Mouse (Mus musculus): ENCODE results near the gene Snd1.

Gene Snd1

GRCm38 (mm10) chr6:28929169-28929803 lies 454.3 kb downstream of the Snd1 start:
- peak; percentile 73 for DNase-seq

- peak; percentile 49 for DNase-seq
These were observed 456.3 kb downstream of the Snd1 start for GRCm38 (mm10) chr6:28931234-28931633.

- peak; percentile 50 for DNase-seq
These were observed 456.8 kb downstream of the Snd1 start for GRCm38 (mm10) chr6:28931636-28932327.

- DNase-seq = peak; percentile 59
These were observed 457.5 kb downstream of the Snd1 start for GRCm38 (mm10) chr6:28932328-28932937.

GRCm38 (mm10) chr6:28935736-28936135 lies 460.8 kb downstream of the Snd1 start:
- DNase-seq = peak; percentile 23

GRCm38 (mm10) chr6:28947254-28947653 lies 472.3 kb downstream of the Snd1 start:
- no peak for DNase-seq

GRCm38 (mm10) chr6:28949269-28949668 lies 474.3 kb downstream of the Snd1 start:
- DNase-seq = peak; percentile 93

GRCm38 (mm10) chr6:28955581-28955980 lies 480.6 kb downstream of the Snd1 start:
- no peak for DNase-seq

- no peak for DNase-seq
These were observed 482.5 kb downstream of the Snd1 start for GRCm38 (mm10) chr6:28957486-28957885.

GRCm38 (mm10) chr6:28963178-28963577 lies 488.2 kb downstream of the Snd1 start:
- DNase-seq = no peak

GRCm38 (mm10) chr6:28965264-28965663 lies 490.3 kb downstream of the Snd1 start:
- no peak for DNase-seq

GRCm38 (mm10) chr6:28969615-28970014 lies 494.7 kb downstream of the Snd1 start:
- DNase-seq = no peak

GRCm38 (mm10) chr6:28970711-28971110 lies 495.8 kb downstream of the Snd1 start:
- DNase-seq = no peak

GRCm38 (mm10) chr6:28974498-28974897 lies 499.6 kb downstream of the Snd1 start:
- peak; percentile 70 for DNase-seq

- DNase-seq = peak; percentile 90
These were observed 500.2 kb downstream of the Snd1 start for GRCm38 (mm10) chr6:28975106-28975505.

GRCm38 (mm10) chr6:28978031-28978430 lies 503.1 kb downstream of the Snd1 start:
- DNase-seq = no peak

GRCm38 (mm10) chr6:28978881-28979280 lies 503.9 kb downstream of the Snd1 start:
- no peak for DNase-seq

GRCm38 (mm10) chr6:28979586-28979985 lies 504.6 kb downstream of the Snd1 start:
- no peak for DNase-seq

- DNase-seq = no peak
These were observed 505.3 kb downstream of the Snd1 start for GRCm38 (mm10) chr6:28980219-28980618.

GRCm38 (mm10) chr6:28980750-28981584 lies 506.0 kb downstream of the Snd1 start:
- DNase-seq = peak; percentile 82

- DNase-seq = no peak
These were observed 506.6 kb downstream of the Snd1 start for GRCm38 (mm10) chr6:28981585-28981948.

GRCm38 (mm10) chr6:28981966-28982701 lies 507.2 kb downstream of the Snd1 start:
- peak; percentile 82 for DNase-seq

- peak; percentile 61 for DNase-seq
These were observed 507.9 kb downstream of the Snd1 start for GRCm38 (mm10) chr6:28982817-28983216.
